Mouse (Mus musculus) G1E (cell line): ENCODE results near the gene Serpinh1.

Experiments used
- CTCF ChIP-seq: IDR thresholded peaks from 2 replicates; pipeline ENCODE4 v1.5.1; 2012; ENCODE audit warnings: low read depth, low read length, inconsistent platforms, mixed read lengths
- GATA1 ChIP-seq: IDR thresholded peaks from 2 replicates; pipeline ENCODE4 v1.6.1; 2012; ENCODE audit warnings: borderline replicate concordance, low read length, inconsistent platforms, mixed read lengths

DNA sequence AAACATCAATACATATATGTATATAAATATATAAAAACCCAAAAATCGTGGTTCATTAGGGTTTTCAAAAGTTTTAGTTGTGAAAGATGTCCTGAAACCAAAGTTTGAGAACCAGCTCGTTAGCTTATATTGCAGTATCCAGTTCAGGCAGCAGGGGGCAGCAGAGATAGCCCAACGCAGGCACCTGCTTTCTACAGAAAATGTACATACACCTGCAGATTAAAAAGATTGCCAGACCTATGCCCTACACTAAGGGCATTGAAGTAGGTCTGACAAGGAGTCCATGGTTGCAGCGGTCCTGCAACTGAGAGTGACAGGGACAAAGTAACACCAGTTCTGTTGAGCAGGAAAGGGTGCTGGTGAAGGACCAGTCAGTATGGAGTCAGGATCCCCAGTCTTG, 22.4 kb upstream of the Serpinh1 start:
- TF ChIP-seq CTCF: peak; percentile 44; the same call in 1 of the 2 replicates
- TF ChIP-seq GATA1: no peak
